Mouse (Mus musculus) lung, postnatal 10 days (tissue): Measurements from ENCODE around the gene Ndufs3.
"Not testable (repeated sequence)": the region's sequence is repeated elsewhere in the genome, so short reads cannot be mapped to it uniquely, and the experiment has no call there.

ENCODE experiments used
- DNase-seq: peaks from one replicate; pipeline ENCODE4 v3.0.0; 2021

The Ndufs3 gene

GRCm38 (mm10) chr2:90904856-90905224 is 213 bp upstream of the Ndufs3 start:
- no peak for DNase-seq

- DNase-seq, result no peak
Measured at GRCm38 (mm10) chr2:90903398-90903797, 1.2 kb downstream of the Ndufs3 start.

GRCm38 (mm10) chr2:90894299-90894677 is 10.3 kb downstream of the Ndufs3 start:
- DNase-seq, result not testable (repeated sequence)

- no peak for DNase-seq
Measured at GRCm38 (mm10) chr2:90893673-90894298, 10.8 kb downstream of the Ndufs3 start.

GRCm38 (mm10) chr2:90889550-90890548 is 14.8 kb downstream of the Ndufs3 start:
- peak; percentile 40 for DNase-seq

GRCm38 (mm10) chr2:90887627-90888026 is 17.0 kb downstream of the Ndufs3 start:
- DNase-seq, result no peak

GRCm38 (mm10) chr2:90886436-90886835 is 18.2 kb downstream of the Ndufs3 start:
- no peak for DNase-seq

- peak; percentile 11 for DNase-seq
Measured at GRCm38 (mm10) chr2:90885218-90886041, 19.2 kb downstream of the Ndufs3 start, which contains the start of gene C1qtnf4. C1qtnf4 (plus strand) TSS chr2:90885860.

- DNase-seq, result no peak
Measured at GRCm38 (mm10) chr2:90881824-90882223, 22.8 kb downstream of the Ndufs3 start.

- DNase-seq, result no peak
Measured at GRCm38 (mm10) chr2:90880144-90880785, 24.4 kb downstream of the Ndufs3 start.

- no peak for DNase-seq
Measured at GRCm38 (mm10) chr2:90879419-90879818, 25.2 kb downstream of the Ndufs3 start.

GRCm38 (mm10) chr2:90877584-90878259 is 26.9 kb downstream of the Ndufs3 start:
- no peak for DNase-seq

- DNase-seq, result no peak
Measured at GRCm38 (mm10) chr2:90875239-90875638, 29.4 kb downstream of the Ndufs3 start.

- no peak for DNase-seq
Measured at GRCm38 (mm10) chr2:90874025-90874424, 30.6 kb downstream of the Ndufs3 start.

GRCm38 (mm10) chr2:90871180-90871961 is 33.3 kb downstream of the Ndufs3 start:
- peak; percentile 60 for DNase-seq

GRCm38 (mm10) chr2:90870136-90870601 is 34.5 kb downstream of the Ndufs3 start:
- DNase-seq, result peak; percentile 51

GRCm38 (mm10) chr2:90866524-90866923 is 38.1 kb downstream of the Ndufs3 start:
- peak; percentile 90 for DNase-seq

GRCm38 (mm10) chr2:90864184-90864583 is 40.4 kb downstream of the Ndufs3 start:
- DNase-seq, result no peak

GRCm38 (mm10) chr2:90861486-90861885 is 43.1 kb downstream of the Ndufs3 start:
- no peak for DNase-seq

- DNase-seq, result no peak
Measured at GRCm38 (mm10) chr2:90850401-90850800, 54.2 kb downstream of the Ndufs3 start.

- no peak for DNase-seq
Measured at GRCm38 (mm10) chr2:90848331-90848730, 56.3 kb downstream of the Ndufs3 start.
